9 mouse cellular contexts compared by ENCODE assay signal in genomic region chr7:140821653-140822329, GRCm38 (mm10). TPM values are rescaled to one million over a fixed set of nuclear protein-coding genes. Genes with fewer than 3 reads are reported as not detected.
DNase-seq lines count a peak whose midpoint lies in the region; ATAC-seq and TF ChIP-seq lines count a peak whose summit lies in the region.
"Had no signal": no experiment of that assay in that cellular context is flagged by ENCODE, and none has a peak within 500 bp of the region (broad histone marks: within the 10 kb centered on the region; RNA-seq: fewer than 3 reads in every experiment).

Gene Zfp941 (minus strand): TSS chr7:140822178.

- peaks cover 10% of the 10 kb centered on the region for H3K4me1 ChIP-seq in kidney, embryonic 15.5 days

- intact Hi-C loops in gastrocnemius, adult 2 months (cut with DNase I): no loop called here

- H3K27me3 ChIP-seq in kidney, embryonic 15.5 days: peaks cover 5% of the 10 kb centered on the region; the same call in 1 of the 2 replicates

- peak within 1 kb of the TSS; percentile 90 for H3K4me2 ChIP-seq in kidney, embryonic 15.5 days

- H3K27ac ChIP-seq in gastrocnemius, adult 2 months: no peak within 1 kb of the TSS
- no peak within 1 kb of the TSS for H3K27ac ChIP-seq in kidney, embryonic 15.5 days

- H3K9me3 ChIP-seq in kidney, embryonic 15.5 days (replicated peaks): no peaks in the 10 kb centered on the region

- H3K36me3 ChIP-seq in kidney, embryonic 15.5 days: no peaks in the 10 kb centered on the region

- DNase-seq in gastrocnemius, adult 2 months: no peak
- DNase-seq in gastrocnemius, postnatal 4 days (ENCODE audit: low spot score in 2 of 2): no peak
- DNase-seq in cerebellum, postnatal 25 days: peak; percentile 87 to 91
- peak; percentile 48 to 71 for DNase-seq in frontal cortex, postnatal 14 days (ENCODE audit: low spot score in 2 of 2)
- peak; percentile 39 for DNase-seq in liver
- peak; percentile 61 for DNase-seq in neural tube, embryonic 10.5 days (ENCODE audit: extremely low spot score, low spot score)
- DNase-seq in spleen, adult 12 weeks (ENCODE audit: low spot score): no peak

- no peak for TF ChIP-seq CTCF in gastrocnemius, adult 2 months (IDR thresholded peaks at IDR 0.05)

- WGBS in kidney, embryonic 15.5 days: 2% methylated on average over 21 of the region's 21 CpGs

- H3K9ac ChIP-seq in kidney, embryonic 15.5 days: peak within 1 kb of the TSS; percentile 42

- ATAC-seq in kidney, embryonic 15.5 days (replicated peaks; ENCODE audit: low FRiP score): peak; percentile 85

- H3K4me3 ChIP-seq in gastrocnemius, adult 2 months: peak within 1 kb of the TSS; percentile 50
- H3K4me3 ChIP-seq in kidney, embryonic 15.5 days (replicated peaks): peak within 1 kb of the TSS; percentile 56

RNA-seq across cellular contexts. Expression of gene Zfp941, which starts in this region (rescaled TPM):
- not detected for total RNA-seq in gastrocnemius, adult 2 months (2021)
- total RNA-seq in gastrocnemius, postnatal 4 days (2021): under 1 TPM in 1 of 2 experiments, not detected in 1; 0.07 TPM
- 1.7 and 1.8 TPM in 2 replicates for polyA plus RNA-seq in kidney, embryonic 15.5 days (2015; fragmentation: Nextera tagmentation; extraction: Ambion mirVana)
- total RNA-seq: neutrophil, adult 5-6 weeks had no signal

Comparison
In these comparisons a context has a peak if more than half of its experiments do, and no peak if none do; other contexts are left out.
1. DNase-seq: peak in cerebellum, postnatal 25 days (2 of 2), frontal cortex, postnatal 14 days (2 of 2), liver (single experiment) and neural tube, embryonic 10.5 days (single experiment); none in gastrocnemius, adult 2 months (single experiment), gastrocnemius, postnatal 4 days (0 of 2) and spleen, adult 12 weeks (single experiment).